Mouse (Mus musculus): Measurements from ENCODE around the gene Psmb7. TPM values are rescaled to one million over a fixed set of nuclear protein-coding genes. Genes with fewer than 3 reads are reported as not detected.

The Psmb7 gene
- polyA plus RNA-seq, 1 experiment from 2014 or later: 141 TPM

- no peak overlapping the region for H3K4me2 ChIP-seq (ENCODE audit: low read depth, low read length)
- no peak overlapping the region for H3K9ac ChIP-seq (ENCODE audit: low read depth, low read length)
- no peaks in the 10 kb centered on the region for H3K27me3 ChIP-seq (ENCODE audit: control insufficient read depth, insufficient read depth, low read depth, low read length)
- WGBS (ENCODE audit: insufficient replicate concordance): 91% methylated on average over 1 of the region's 1 CpGs
- no peaks in the 10 kb centered on the region for H3K9me3 ChIP-seq (replicated peaks; ENCODE audit: control insufficient read depth, low read length)
- no peaks in the 10 kb centered on the region for H3K4me1 ChIP-seq (ENCODE audit: control insufficient read depth, low read depth, low read length)
- no peak overlapping the region for H3K4me3 ChIP-seq (ENCODE audit: low read depth, low read length)
- no peak for ATAC-seq (ENCODE audit: low read depth)
- no peak overlapping the region for H3K27ac ChIP-seq (ENCODE audit: low read length)
- no peaks in the 10 kb centered on the region for H3K36me3 ChIP-seq (ENCODE audit: control insufficient read depth, insufficient read depth)
Observed at GRCm38 (mm10) chr2:38597896-38598295, 46.0 kb downstream of the Psmb7 start.

DNA sequence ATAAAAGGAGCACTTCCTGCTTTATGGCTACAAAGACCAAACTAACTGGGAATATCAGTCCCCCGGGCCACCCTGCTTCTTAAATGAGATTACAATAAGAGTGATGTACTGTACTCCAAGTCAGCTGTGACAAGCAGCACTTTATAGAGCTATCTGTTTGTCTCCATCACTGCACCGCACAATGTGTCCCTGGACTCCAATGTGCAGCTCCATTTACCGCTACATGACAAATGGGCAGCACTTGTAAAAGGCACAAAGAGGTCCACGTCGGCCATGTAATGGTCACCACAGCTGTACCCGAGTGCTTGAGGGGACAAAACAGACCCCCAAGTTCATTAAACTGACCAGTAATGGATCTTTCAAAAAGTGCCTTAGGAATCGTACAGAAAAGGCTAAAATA lies 49.0 kb downstream of the Psmb7 start:
- Histone ChIP-seq H3K27me3 (ENCODE audit: control insufficient read depth, insufficient read depth, low read depth, low read length) (no peaks in the 10 kb centered on the region), H3K27ac (ENCODE audit: low read length) (no peak overlapping the region), H3K4me1 (ENCODE audit: control insufficient read depth, low read depth, low read length) (peaks cover 3% of the 10 kb centered on the region; the same call in 1 of the 2 replicates), H3K4me2 (ENCODE audit: low read depth, low read length) (no peak overlapping the region), H3K9ac (ENCODE audit: low read depth, low read length) (no peak overlapping the region), H3K4me3 (ENCODE audit: low read depth, low read length) (no peak overlapping the region), H3K9me3 (replicated peaks; ENCODE audit: control insufficient read depth, low read length) (no peaks in the 10 kb centered on the region), H3K36me3 (ENCODE audit: control insufficient read depth, insufficient read depth) (peaks cover 6% of the 10 kb centered on the region)
- 81% methylated on average over 7 of the region's 7 CpGs for WGBS (ENCODE audit: insufficient replicate concordance)
- no peak for ATAC-seq (ENCODE audit: low read depth)

- H3K4me1 ChIP-seq (ENCODE audit: control insufficient read depth, low read depth, low read length): peaks cover 3% of the 10 kb centered on the region; the same call in 1 of the 2 replicates
- no peak; the same call in 1 of the 2 replicates for ATAC-seq (ENCODE audit: low read depth)
- H3K9me3 ChIP-seq (replicated peaks; ENCODE audit: control insufficient read depth, low read length): no peaks in the 10 kb centered on the region
- H3K4me2 ChIP-seq (ENCODE audit: low read depth, low read length): no peak overlapping the region
- no peak overlapping the region for H3K4me3 ChIP-seq (ENCODE audit: low read depth, low read length)
- H3K27ac ChIP-seq (ENCODE audit: low read length): no peak overlapping the region
- WGBS (ENCODE audit: insufficient replicate concordance): 66% methylated on average over 6 of the region's 6 CpGs
- peaks cover 15% of the 10 kb centered on the region for H3K36me3 ChIP-seq (ENCODE audit: control insufficient read depth, insufficient read depth)
- H3K27me3 ChIP-seq (ENCODE audit: control insufficient read depth, insufficient read depth, low read depth, low read length): no peaks in the 10 kb centered on the region
- no peak overlapping the region for H3K9ac ChIP-seq (ENCODE audit: low read depth, low read length)
Observed at GRCm38 (mm10) chr2:38591751-38592459, 52.0 kb downstream of the Psmb7 start.

GRCm38 (mm10) chr2:38586733-38587132 lies 57.2 kb downstream of the Psmb7 start:
- Histone ChIP-seq H3K9me3 (replicated peaks; ENCODE audit: control insufficient read depth, low read length) (no peaks in the 10 kb centered on the region), H3K27me3 (ENCODE audit: control insufficient read depth, insufficient read depth, low read depth, low read length) (no peaks in the 10 kb centered on the region), H3K4me1 (ENCODE audit: control insufficient read depth, low read depth, low read length) (peaks cover 5% of the 10 kb centered on the region), H3K27ac (ENCODE audit: low read length) (no peak overlapping the region), H3K9ac (ENCODE audit: low read depth, low read length) (no peak overlapping the region), H3K4me3 (ENCODE audit: low read depth, low read length) (no peak overlapping the region), H3K36me3 (ENCODE audit: control insufficient read depth, insufficient read depth) (peaks cover 15% of the 10 kb centered on the region), H3K4me2 (ENCODE audit: low read depth, low read length) (no peak overlapping the region)
- ATAC-seq (ENCODE audit: low read depth): no peak
- WGBS (ENCODE audit: insufficient replicate concordance): 71% methylated on average over 6 of the region's 6 CpGs

DNA sequence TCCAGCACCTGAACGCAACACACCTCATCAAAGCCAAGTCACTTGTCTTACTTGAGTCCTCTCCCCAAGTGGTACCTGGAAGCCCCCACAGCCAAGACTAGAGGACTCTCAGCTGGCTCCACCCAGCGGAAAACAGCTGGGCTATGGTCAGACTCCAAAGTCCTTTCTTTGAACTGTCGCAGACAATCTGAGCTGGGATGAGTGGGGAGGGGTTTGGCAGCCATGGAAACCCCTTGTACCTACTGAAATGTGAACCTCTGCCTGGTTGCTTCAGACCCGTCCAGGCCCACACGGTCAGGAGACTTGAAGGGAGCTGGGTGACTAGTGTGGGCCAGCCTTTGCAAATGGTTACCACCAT lies 58.5 kb downstream of the Psmb7 start:
- no peak overlapping the region for H3K27ac ChIP-seq (ENCODE audit: low read length)
- H3K9ac ChIP-seq (ENCODE audit: low read depth, low read length): no peak overlapping the region
- H3K36me3 ChIP-seq (ENCODE audit: control insufficient read depth, insufficient read depth): peaks cover 14% of the 10 kb centered on the region
- WGBS (ENCODE audit: insufficient replicate concordance): 67% methylated on average over 5 of the region's 5 CpGs
- no peak overlapping the region for H3K4me3 ChIP-seq (ENCODE audit: low read depth, low read length)
- H3K4me2 ChIP-seq (ENCODE audit: low read depth, low read length): no peak overlapping the region
- peaks cover 3% of the 10 kb centered on the region for H3K4me1 ChIP-seq (ENCODE audit: control insufficient read depth, low read depth, low read length)
- H3K27me3 ChIP-seq (ENCODE audit: control insufficient read depth, insufficient read depth, low read depth, low read length): no peaks in the 10 kb centered on the region
- H3K9me3 ChIP-seq (replicated peaks; ENCODE audit: control insufficient read depth, low read length): no peaks in the 10 kb centered on the region
- peak; percentile 56 for ATAC-seq (ENCODE audit: low read depth)

GRCm38 (mm10) chr2:38584514-38585378 lies 59.1 kb downstream of the Psmb7 start:
- H3K9ac ChIP-seq (ENCODE audit: low read depth, low read length): no peak overlapping the region
- no peak overlapping the region for H3K27ac ChIP-seq (ENCODE audit: low read length)
- H3K4me2 ChIP-seq (ENCODE audit: low read depth, low read length): no peak overlapping the region
- no peaks in the 10 kb centered on the region for H3K9me3 ChIP-seq (replicated peaks; ENCODE audit: control insufficient read depth, low read length)
- 64% methylated on average over 13 of the region's 13 CpGs for WGBS (ENCODE audit: insufficient replicate concordance)
- no peak overlapping the region for H3K4me3 ChIP-seq (ENCODE audit: low read depth, low read length)
- peaks cover 9% of the 10 kb centered on the region for H3K36me3 ChIP-seq (ENCODE audit: control insufficient read depth, insufficient read depth)
- peaks cover 3% of the 10 kb centered on the region for H3K4me1 ChIP-seq (ENCODE audit: control insufficient read depth, low read depth, low read length)
- ATAC-seq (ENCODE audit: low read depth): no peak
- H3K27me3 ChIP-seq (ENCODE audit: control insufficient read depth, insufficient read depth, low read depth, low read length): no peaks in the 10 kb centered on the region

- Histone ChIP-seq H3K9ac (ENCODE audit: low read depth, low read length) (no peak overlapping the region), H3K4me2 (ENCODE audit: low read depth, low read length) (no peak overlapping the region), H3K27me3 (ENCODE audit: control insufficient read depth, insufficient read depth, low read depth, low read length) (no peaks in the 10 kb centered on the region), H3K4me1 (ENCODE audit: control insufficient read depth, low read depth, low read length) (peaks cover 3% of the 10 kb centered on the region), H3K9me3 (replicated peaks; ENCODE audit: control insufficient read depth, low read length) (no peaks in the 10 kb centered on the region), H3K36me3 (ENCODE audit: control insufficient read depth, insufficient read depth) (peaks cover 6% of the 10 kb centered on the region), H3K27ac (ENCODE audit: low read length) (no peak overlapping the region), H3K4me3 (ENCODE audit: low read depth, low read length) (no peak overlapping the region)
- ATAC-seq (ENCODE audit: low read depth): no peak
- WGBS (ENCODE audit: insufficient replicate concordance): 72% methylated on average over 2 of the region's 2 CpGs
Observed at GRCm38 (mm10) chr2:38583982-38584381, 59.9 kb downstream of the Psmb7 start.

DNA sequence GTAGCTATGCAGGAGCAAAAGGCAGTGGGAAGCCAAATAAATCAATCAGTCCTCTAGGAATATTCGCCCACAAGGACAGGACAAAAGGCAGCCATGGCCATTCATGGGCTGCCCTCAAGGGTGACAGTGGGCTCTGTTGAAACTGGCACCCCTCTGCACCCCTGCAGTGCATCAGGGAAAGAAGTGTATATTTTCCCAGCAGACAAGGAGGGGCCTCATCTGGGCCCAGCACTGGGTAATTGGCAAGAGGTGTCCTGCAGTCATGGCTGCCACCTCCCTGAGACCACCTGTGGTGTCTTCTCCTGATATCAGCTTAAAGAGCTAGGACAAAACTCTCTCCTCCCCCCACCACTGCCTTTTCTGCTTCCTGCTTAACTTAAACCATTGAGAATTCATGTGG lies 64.4 kb downstream of the Psmb7 start:
- H3K4me3 ChIP-seq (ENCODE audit: low read depth, low read length): no peak overlapping the region

More for the DNA sequence above, 64.4 kb downstream of the Psmb7 start:
- Histone ChIP-seq H3K4me1 (ENCODE audit: control insufficient read depth, low read depth, low read length) (no peaks in the 10 kb centered on the region), H3K9me3 (replicated peaks; ENCODE audit: control insufficient read depth, low read length) (no peaks in the 10 kb centered on the region), H3K9ac (ENCODE audit: low read depth, low read length) (no peak overlapping the region), H3K27ac (ENCODE audit: low read length) (no peak overlapping the region), H3K27me3 (ENCODE audit: control insufficient read depth, insufficient read depth, low read depth, low read length) (no peaks in the 10 kb centered on the region), H3K4me2 (ENCODE audit: low read depth, low read length) (no peak overlapping the region), H3K36me3 (ENCODE audit: control insufficient read depth, insufficient read depth) (no peaks in the 10 kb centered on the region)
- ATAC-seq (ENCODE audit: low read depth): no peak
- 43% methylated on average over 1 of the region's 1 CpGs for WGBS (ENCODE audit: insufficient replicate concordance)

Measured in liver, embryonic 16.5 days (tissue).